Mouse (Mus musculus) neural tube, embryonic 14.5 days (tissue): ENCODE measurements around the gene Ncaph2. TPM values are rescaled to one million over a fixed set of nuclear protein-coding genes. Genes with fewer than 3 reads are reported as not detected.

ENCODE experiments used
- ATAC-seq: fragments of 200-750 bp; cut with Nextera tagmentation; 2 replicates; pipeline ENCODE4 v1.8.0; 2017; ENCODE audit warnings: low read depth, mild to moderate bottlenecking, moderate TSS enrichment, moderate library complexity
- H3K27ac ChIP-seq: fragments of 300-500 bp; sonication (generic); 2 replicates; pipeline ENCODE4 v1.5.1; 2014; ENCODE audit warnings: low read depth, mild to moderate bottlenecking, control low read depth, low read length, moderate library complexity, mixed read lengths
- H3K27me3 ChIP-seq: fragments of 300-500 bp; sonication (generic); 2 replicates; pipeline ENCODE4 v1.6.1; 2014; ENCODE audit warnings: low read length; ENCODE audit not compliant: control insufficient read depth, insufficient read depth
- H3K36me3 ChIP-seq: fragments of 300-500 bp; sonication (generic); 2 replicates; pipeline ENCODE4 v1.6.1; 2014; ENCODE audit warnings: low read length, mixed read lengths; ENCODE audit not compliant: control insufficient read depth, insufficient read depth
- H3K4me1 ChIP-seq: fragments of 300-500 bp; sonication (generic); 2 replicates; pipeline ENCODE4 v1.6.1; 2014; ENCODE audit warnings: low read length; ENCODE audit not compliant: control insufficient read depth, insufficient read depth
- H3K4me2 ChIP-seq: fragments of 300-500 bp; sonication (generic); 2 replicates; pipeline ENCODE4 v1.6.1; 2014; ENCODE audit warnings: mild to moderate bottlenecking, low read depth, low read length, control low read depth
- H3K4me3 ChIP-seq: fragments of 300-500 bp; sonication (generic); 2 replicates; pipeline ENCODE4 v1.5.1; 2014; ENCODE audit warnings: low read depth, low read length, control low read depth, mixed read lengths
- H3K9ac ChIP-seq: fragments of 300-500 bp; sonication (generic); replicated peaks from 2 replicates; pipeline ENCODE4 v1.6.1; 2014; ENCODE audit warnings: low read depth, mild to moderate bottlenecking, control low read depth, low read length, mixed read lengths
- H3K9me3 ChIP-seq: fragments of 300-500 bp; sonication (generic); 2 replicates; pipeline ENCODE4 v1.6.1; 2016; ENCODE audit warnings: low read length; ENCODE audit not compliant: control insufficient read depth
- WGBS: fragments of 180-500 bp; shearing (Covaris S2); extraction: QIAGEN DNeasy Blood & Tissue Kit; methylation state at CpG from one replicate; pipeline ENCODE4 v1.1.7; 2014; 5-methylcytosine and 5-hydroxymethylcytosine counted together
- polyA plus RNA-seq: library from polyadenylated mRNA; unstranded; fragments of >200 nt; fragmentation: Nextera tagmentation; extraction: Ambion mirVana; gene quantifications from 2 replicates; pipeline ENCODE4 v1.2.1, GENCODE M21; 2014

Ncaph2 gene
- polyA plus RNA-seq, 1 experiment from 2014 or later, result 90.2 TPM

- H3K27me3 ChIP-seq, result peaks cover 23% of the 10 kb centered on the region
- no peak for ATAC-seq
- peak overlapping the region; percentile 61 for H3K4me3 ChIP-seq
- no peaks in the 10 kb centered on the region for H3K9me3 ChIP-seq
- peak overlapping the region; percentile 76 for H3K9ac ChIP-seq
- H3K36me3 ChIP-seq, result peaks cover 28% of the 10 kb centered on the region
- peak overlapping the region; percentile 74 for H3K4me2 ChIP-seq
- H3K4me1 ChIP-seq, result peaks cover 24% of the 10 kb centered on the region
- 50% methylated on average over 9 of the region's 9 CpGs for WGBS
- H3K27ac ChIP-seq, result peak overlapping the region; percentile 88
Observed at GRCm38 (mm10) chr15:89374340-89374739, 18.8 kb downstream of the Ncaph2 start.

GRCm38 (mm10) chr15:89374801-89375534 is 19.4 kb downstream of the Ncaph2 start:
- Histone ChIP-seq H3K9me3 (no peaks in the 10 kb centered on the region), H3K27ac (no peak overlapping the region), H3K9ac (no peak overlapping the region), H3K4me2 (peak overlapping the region; percentile 74; the same call in 1 of the 2 replicates), H3K36me3 (peaks cover 22% of the 10 kb centered on the region), H3K4me3 (no peak overlapping the region), H3K4me1 (peaks cover 24% of the 10 kb centered on the region), H3K27me3 (peaks cover 26% of the 10 kb centered on the region)
- ATAC-seq, result no peak
- 92% methylated on average over 17 of the region's 17 CpGs for WGBS

GRCm38 (mm10) chr15:89376040-89376439 is 20.5 kb downstream of the Ncaph2 start:
- no peak overlapping the region for H3K27ac ChIP-seq
- WGBS, result 81% methylated on average over 7 of the region's 7 CpGs
- H3K9me3 ChIP-seq, result no peaks in the 10 kb centered on the region
- H3K4me3 ChIP-seq, result no peak overlapping the region
- peaks cover 24% of the 10 kb centered on the region for H3K4me1 ChIP-seq
- peaks cover 26% of the 10 kb centered on the region for H3K27me3 ChIP-seq
- H3K36me3 ChIP-seq, result peaks cover 13% of the 10 kb centered on the region
- ATAC-seq, result no peak
- no peak overlapping the region for H3K4me2 ChIP-seq
- H3K9ac ChIP-seq, result no peak overlapping the region

- no peak within 1 kb of the TSS for H3K4me2 ChIP-seq
- peaks cover 26% of the 10 kb centered on the region for H3K27me3 ChIP-seq
- H3K4me3 ChIP-seq, result no peak within 1 kb of the TSS
- ATAC-seq, result no peak
- H3K9me3 ChIP-seq, result no peaks in the 10 kb centered on the region
- H3K4me1 ChIP-seq, result peaks cover 24% of the 10 kb centered on the region
- H3K27ac ChIP-seq, result no peak within 1 kb of the TSS
- peaks cover 3% of the 10 kb centered on the region for H3K36me3 ChIP-seq
- H3K9ac ChIP-seq, result no peak within 1 kb of the TSS
- 24% methylated on average over 16 of the region's 16 CpGs for WGBS
Observed at GRCm38 (mm10) chr15:89376957-89377356, 21.4 kb downstream of the Ncaph2 start, which contains the start of gene Tymp. Gene Tymp (minus strand): TSS chr15:89377039.

- ATAC-seq, result no peak
- H3K27ac ChIP-seq, result no peak overlapping the region
- H3K27me3 ChIP-seq, result peaks cover 26% of the 10 kb centered on the region
- H3K36me3 ChIP-seq, result no peaks in the 10 kb centered on the region; the same call in 1 of the 2 replicates
- no peak overlapping the region for H3K4me2 ChIP-seq
- WGBS, result 5% methylated on average over 18 of the region's 18 CpGs
- no peak overlapping the region for H3K4me3 ChIP-seq
- H3K9ac ChIP-seq, result no peak overlapping the region
- peaks cover 24% of the 10 kb centered on the region for H3K4me1 ChIP-seq
- H3K9me3 ChIP-seq, result no peaks in the 10 kb centered on the region
Observed at GRCm38 (mm10) chr15:89377362-89377761, 21.8 kb downstream of the Ncaph2 start.

- H3K9me3 ChIP-seq, result no peaks in the 10 kb centered on the region
- no peak for ATAC-seq
- H3K9ac ChIP-seq, result peak overlapping the region; percentile 25
- no peaks in the 10 kb centered on the region for H3K36me3 ChIP-seq
- peak overlapping the region; percentile 55 for H3K4me2 ChIP-seq
- H3K4me3 ChIP-seq, result peak overlapping the region; percentile 23
- WGBS, result 11% methylated on average over 46 of the region's 46 CpGs
- no peak overlapping the region for H3K27ac ChIP-seq
- H3K27me3 ChIP-seq, result peaks cover 26% of the 10 kb centered on the region
- H3K4me1 ChIP-seq, result peaks cover 16% of the 10 kb centered on the region
Observed at GRCm38 (mm10) chr15:89377938-89378828, 22.7 kb downstream of the Ncaph2 start.

- peak within 1 kb of the TSS; percentile 23 for H3K4me3 ChIP-seq
- peaks cover 26% of the 10 kb centered on the region for H3K27me3 ChIP-seq
- no peaks in the 10 kb centered on the region for H3K36me3 ChIP-seq
- 1% methylated on average over 29 of the region's 33 CpGs for WGBS
- H3K9ac ChIP-seq, result peak within 1 kb of the TSS; percentile 25
- H3K27ac ChIP-seq, result no peak within 1 kb of the TSS
- ATAC-seq, result no peak
- H3K9me3 ChIP-seq, result no peaks in the 10 kb centered on the region
- H3K4me2 ChIP-seq, result peak within 1 kb of the TSS; percentile 55
- H3K4me1 ChIP-seq, result peaks cover 14% of the 10 kb centered on the region; the same call in 1 of the 2 replicates
Observed at GRCm38 (mm10) chr15:89378831-89379401, 23.4 kb downstream of the Ncaph2 start, which contains the start of gene Odf3b. Gene Odf3b (minus strand): TSS chr15:89379282.

GRCm38 (mm10) chr15:89379429-89379828 is 23.9 kb downstream of the Ncaph2 start:
- Histone ChIP-seq H3K36me3 (no peaks in the 10 kb centered on the region), H3K27me3 (peaks cover 26% of the 10 kb centered on the region), H3K27ac (no peak overlapping the region), H3K4me2 (peak overlapping the region; percentile 55), H3K9ac (no peak overlapping the region), H3K4me1 (peaks cover 10% of the 10 kb centered on the region; the same call in 1 of the 2 replicates), H3K9me3 (no peaks in the 10 kb centered on the region), H3K4me3 (peak overlapping the region; percentile 23; the same call in 1 of the 2 replicates)
- no peak for ATAC-seq
- 4% methylated on average over 10 of the region's 10 CpGs for WGBS
